Mouse (Mus musculus) right cerebral cortex, postnatal 10 days (tissue): Measurements from ENCODE around the gene Kalrn.

Experiments used
- DNase-seq, 2 experiments: peaks; one replicate each; pipeline ENCODE4 v3.0.0; 2021; ENCODE audit warnings: low spot score in 2 of 2

The Kalrn gene

DNA sequence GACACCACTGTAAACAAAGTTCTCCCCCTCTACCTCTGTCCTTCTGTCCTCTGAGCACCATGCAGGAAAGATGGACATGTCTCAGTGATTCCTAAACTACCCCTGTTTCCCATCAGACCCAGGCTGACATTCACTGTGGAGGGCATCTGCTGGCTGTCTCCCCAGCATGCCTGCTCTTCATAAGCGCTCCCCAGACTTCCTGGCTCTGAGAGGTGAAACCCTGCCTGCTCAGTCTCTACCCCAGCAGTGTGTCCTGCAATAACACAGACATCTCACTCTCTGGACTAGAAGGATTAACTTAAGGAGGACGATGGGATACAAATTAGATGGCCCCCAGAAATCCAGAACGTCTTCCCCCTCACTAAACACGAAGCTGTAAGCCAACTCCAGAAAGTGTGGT is 493.8 kb downstream of the Kalrn start:
- DNase-seq, result no peak

GRCm38 (mm10) chr16:34078732-34079131 is 494.6 kb downstream of the Kalrn start:
- DNase-seq, result peak; percentile 66 to 81

DNA sequence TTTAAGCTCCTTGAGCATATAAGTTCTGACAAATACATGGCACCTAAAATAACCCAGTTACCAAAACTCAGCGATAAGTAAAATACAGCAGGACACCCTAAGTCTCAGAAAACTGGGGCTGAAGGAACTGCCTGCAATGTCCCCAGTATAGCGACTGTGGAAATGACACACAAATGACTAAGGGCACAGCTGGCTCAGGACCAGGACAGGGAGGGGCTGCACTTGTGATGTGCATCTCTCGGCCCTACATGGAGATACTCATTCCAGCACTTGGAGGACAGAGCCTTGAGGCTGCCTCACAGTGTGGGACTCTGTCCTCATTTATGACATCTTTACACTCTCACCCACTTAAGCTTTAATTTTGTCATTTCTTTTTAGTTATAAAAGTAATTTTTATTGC is 497.2 kb downstream of the Kalrn start:
- no peak for DNase-seq

DNA sequence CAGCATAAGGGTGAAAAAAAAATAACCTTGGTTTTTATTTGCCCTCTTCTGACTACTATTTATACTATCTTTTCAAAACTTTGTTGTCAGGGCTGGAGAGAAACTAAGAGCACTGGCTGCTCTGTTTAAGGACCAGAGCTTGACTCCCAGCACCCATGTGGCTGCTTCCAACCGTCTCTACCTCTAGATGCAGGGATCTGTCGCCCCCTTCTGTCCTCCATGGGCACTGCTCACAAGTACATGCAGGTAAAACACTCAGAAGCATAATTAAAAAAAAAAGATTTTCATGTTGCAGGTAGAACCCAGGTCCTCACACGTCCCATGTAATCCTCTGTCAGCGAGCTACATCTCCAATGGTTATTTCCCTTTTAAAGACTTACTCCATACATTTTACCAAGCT is 499.4 kb downstream of the Kalrn start:
- DNase-seq, result no peak

GRCm38 (mm10) chr16:34072136-34072535 is 501.2 kb downstream of the Kalrn start:
- DNase-seq, result no peak

- no peak for DNase-seq
Observed at GRCm38 (mm10) chr16:34071223-34071825, 502.0 kb downstream of the Kalrn start.

DNA sequence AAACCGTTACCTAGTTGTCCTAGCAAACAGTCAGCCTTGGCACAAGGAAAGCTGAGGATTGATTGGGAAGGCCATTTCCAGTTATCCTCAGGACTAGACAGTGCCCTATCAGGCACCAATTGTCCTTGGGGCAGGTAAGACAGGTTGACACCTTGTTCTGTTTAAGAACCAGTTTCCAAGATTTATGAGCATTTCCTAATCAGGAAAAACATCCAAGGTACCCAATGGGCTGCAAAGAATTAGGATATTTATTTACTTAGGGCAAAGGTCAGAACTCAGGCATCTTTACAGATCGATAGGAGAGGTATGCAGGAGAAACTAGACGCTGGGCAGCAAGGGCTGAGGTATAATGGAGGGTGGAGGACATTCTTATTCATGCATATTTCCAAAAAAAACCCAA is 503.9 kb downstream of the Kalrn start:
- DNase-seq, result no peak

DNA sequence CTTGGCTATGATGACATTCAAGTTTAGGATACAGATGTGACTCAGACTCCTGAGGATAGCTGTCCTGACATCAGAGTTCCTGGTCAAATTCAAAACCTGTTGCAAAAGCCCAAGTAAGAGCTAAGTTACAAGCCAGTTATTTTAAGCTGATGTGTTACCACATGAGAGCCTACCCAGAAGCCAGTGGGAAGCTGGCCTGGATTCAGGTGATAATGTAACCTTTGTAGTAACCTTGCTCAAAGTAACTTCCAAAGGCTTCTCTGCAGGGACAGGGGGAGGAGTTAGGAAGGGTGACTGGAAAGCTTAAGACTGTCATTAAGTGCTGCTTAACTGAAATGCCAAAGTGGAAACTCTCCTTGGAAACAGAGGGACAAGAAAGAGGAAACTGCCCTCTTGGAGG is 506.4 kb downstream of the Kalrn start:
- DNase-seq, result no peak

DNA sequence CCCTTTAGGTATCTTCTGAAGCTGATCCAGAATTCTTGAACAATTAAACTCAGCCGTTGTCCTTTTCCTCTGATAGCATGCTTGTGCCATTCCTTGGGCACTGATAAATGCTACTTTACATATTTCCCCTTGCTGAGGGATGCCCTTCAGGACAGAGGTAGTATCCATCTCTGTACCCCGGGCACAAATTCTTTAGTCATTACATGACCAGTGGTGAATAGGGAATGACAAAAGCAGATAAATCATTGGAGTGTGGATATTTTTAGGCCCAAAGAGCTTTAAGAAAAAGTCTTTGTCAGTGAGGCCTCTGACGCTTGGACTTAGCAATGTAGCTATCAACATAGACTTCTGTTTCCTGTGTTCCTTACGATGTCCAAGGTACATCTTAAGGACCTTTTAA is 507.0 kb downstream of the Kalrn start:
- no peak for DNase-seq

DNA sequence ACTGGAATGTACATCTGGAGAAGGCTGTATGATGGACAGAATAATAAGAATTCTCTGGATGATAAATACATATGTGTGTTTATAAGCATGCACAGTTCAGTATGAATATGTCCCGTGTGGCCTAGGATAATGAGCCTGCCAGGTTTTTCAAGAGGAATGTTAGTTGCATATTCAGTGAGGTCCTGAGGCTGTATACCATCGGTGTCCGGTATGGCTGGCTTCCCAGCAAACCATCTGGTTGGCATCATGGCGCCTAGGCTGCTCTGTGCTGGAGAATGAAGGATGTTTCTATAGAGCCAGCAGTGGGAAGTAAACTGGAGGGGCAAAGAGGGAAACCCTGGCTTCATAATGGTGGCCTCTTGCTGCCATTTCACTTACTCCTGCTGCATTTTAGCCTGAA is 510.0 kb downstream of the Kalrn start:
- no peak for DNase-seq

DNA sequence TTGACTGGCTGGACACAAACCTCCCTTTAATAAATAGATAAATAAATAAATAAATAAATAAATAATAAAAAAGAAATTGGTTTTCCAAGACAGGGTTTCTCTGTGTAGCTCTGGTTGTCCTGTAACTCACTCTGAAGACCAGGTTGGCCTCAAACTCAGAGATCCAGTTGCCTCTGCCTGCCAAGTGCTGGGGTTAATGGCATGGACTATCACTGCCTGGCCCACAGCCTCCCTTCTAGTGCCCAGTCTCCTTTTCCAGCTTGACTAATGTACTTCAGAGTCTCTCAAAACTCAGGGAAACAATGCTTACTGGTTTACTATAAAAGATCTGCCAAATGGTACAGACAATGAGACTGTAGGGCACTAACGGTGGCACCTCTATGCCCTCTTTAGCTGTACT is 511.7 kb downstream of the Kalrn start:
- no peak for DNase-seq

DNA sequence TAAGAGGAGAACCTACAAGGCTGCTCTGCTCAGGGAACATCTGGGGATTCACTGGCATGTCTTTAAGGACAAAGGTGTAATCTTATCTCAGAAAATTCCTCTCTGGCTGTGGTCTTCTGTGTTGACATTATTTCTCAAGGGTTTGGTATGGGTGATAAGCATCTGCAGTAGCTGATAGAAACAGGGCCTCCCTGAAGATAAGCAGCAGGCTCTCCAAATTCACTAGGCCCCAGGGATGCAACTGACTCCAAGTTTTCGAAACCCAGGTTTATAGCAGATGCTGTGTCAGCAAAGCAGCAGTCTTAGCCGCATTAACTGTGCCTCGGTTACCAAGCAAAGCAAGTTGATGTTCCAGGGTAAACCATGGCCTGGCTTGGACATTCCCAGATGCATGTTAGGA is 514.7 kb downstream of the Kalrn start:
- no peak for DNase-seq

GRCm38 (mm10) chr16:34057464-34057863 is 515.9 kb downstream of the Kalrn start:
- no peak for DNase-seq

- DNase-seq, result no peak
Observed at GRCm38 (mm10) chr16:34056418-34057111, 516.8 kb downstream of the Kalrn start.

- DNase-seq, result no peak
Observed at GRCm38 (mm10) chr16:34050090-34050489, 523.2 kb downstream of the Kalrn start.

DNA sequence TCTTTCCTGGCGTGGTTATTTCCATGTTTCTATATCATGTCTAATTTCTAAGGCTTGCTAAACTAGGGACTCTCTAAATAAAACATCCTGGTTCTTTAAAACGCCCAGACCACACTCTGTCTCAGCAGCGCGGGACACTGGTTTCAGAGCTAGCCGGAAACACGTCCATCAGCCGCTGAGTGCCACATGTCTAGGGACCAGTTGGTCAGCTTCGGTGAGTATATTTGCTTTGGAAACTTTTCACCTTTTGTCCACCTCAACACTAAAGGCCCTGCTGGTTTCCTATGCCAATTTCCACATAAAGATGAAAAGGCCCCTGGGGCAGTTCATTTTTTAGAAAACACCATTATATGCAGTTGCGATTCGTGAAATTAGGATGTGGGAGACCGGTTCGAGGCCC is 524.0 kb downstream of the Kalrn start:
- no peak for DNase-seq

- DNase-seq, result no peak
Observed at GRCm38 (mm10) chr16:34048232-34048631, 525.1 kb downstream of the Kalrn start.

DNA sequence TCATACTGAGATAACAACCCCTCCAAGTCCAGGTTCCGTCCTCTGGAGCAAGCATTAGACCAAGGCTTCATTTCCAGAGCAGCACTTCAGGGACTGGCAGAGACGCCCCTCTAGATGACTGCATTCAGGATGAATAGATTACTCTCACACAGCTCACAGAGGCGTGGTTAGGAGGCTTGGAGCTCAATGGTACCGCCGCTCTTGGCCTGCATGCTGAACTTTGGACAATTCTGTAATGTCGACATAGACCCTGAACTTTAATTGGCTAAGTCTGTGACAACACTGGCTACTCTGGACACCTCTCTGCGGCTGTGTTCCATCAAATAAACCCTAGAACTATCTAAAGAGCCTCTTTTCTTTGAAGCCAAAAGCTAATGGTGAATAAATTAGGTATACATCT is 525.8 kb downstream of the Kalrn start:
- no peak for DNase-seq

DNA sequence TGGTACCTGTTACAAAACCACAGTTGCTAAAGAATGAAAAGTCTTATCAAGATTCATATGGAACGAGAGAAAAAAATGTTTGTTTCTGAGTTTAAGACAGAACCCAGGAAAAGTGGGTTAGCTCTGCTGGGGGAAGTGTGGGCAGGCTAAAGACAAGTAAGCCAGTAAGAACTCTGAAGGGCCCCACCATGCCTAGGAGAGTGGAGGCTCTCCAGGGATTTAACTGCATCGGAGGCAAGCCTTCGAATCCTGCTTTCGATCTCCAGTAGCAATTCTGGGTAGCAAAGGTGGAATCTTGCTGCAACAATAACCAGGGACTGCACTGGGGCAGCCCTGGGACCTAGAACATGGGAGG is 526.3 kb downstream of the Kalrn start:
- DNase-seq, result no peak

DNA sequence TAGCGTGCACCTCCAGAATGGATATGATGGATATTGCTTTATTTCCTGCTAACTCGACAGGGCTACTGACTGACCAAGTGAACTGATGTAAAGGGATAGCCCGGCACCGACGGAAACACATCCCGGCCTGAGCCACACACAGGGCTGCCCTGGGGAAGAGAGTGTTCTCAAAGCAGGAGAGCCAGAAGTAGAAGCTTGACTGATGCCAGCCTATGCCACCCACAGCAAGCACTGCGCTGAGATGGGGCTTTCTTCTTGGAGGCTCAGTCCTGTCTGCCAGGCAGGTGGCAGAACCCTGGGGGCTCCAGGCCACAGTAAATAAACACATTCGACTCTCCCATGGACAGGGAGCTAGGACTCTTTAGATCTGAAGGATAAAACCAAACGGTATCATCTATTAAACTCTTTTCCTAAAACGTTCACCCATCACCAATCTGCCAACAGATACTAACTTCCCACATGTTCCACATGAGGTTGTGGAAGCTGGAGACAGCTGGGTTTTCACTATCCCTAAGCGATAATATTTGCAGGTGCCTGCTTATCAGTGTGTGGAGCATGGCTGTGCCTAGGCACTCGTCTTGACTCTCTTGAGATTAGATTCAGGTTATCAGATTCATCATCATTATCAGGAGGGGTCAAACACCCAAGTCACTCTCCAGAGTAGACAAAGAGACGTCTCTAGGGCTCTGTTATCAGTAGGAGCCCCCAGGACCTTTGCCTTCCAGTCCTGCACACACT is 526.9 kb downstream of the Kalrn start:
- DNase-seq, result peak in 1 of 2 experiments; percentile 37

DNA sequence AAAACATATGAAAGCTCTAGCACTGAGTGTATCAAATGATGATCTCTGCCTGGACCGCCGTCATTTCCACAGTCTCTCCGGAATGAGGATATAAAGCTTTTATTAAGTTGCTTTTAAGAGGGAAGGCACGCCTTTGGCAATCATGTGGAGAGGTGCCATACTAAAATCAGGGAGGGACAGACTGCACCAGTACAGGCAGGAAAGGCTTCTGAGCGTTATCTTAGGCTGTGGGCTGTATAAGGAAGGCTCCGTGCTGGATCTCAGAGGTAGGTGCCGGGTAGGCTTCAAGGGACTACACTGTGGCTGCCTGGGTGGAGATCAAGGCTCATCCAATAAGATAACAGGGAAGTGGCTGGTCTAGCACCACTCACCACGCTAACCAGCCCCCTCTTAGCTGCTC is 528.8 kb downstream of the Kalrn start:
- no peak for DNase-seq

GRCm38 (mm10) chr16:34043048-34043795 is 530.1 kb downstream of the Kalrn start:
- DNase-seq, result peak; percentile 68 to 82

- DNase-seq, result no peak
Observed at GRCm38 (mm10) chr16:34042586-34042985, 530.7 kb downstream of the Kalrn start.
